Mouse (Mus musculus) left cerebral cortex, adult 8-10 months (tissue): ENCODE measurements around the gene C2cd2. TPM values are rescaled to one million over a fixed set of nuclear protein-coding genes. Genes with fewer than 3 reads are reported as not detected.
A peak's percentile ranks its signal among the peaks of the same experiment; 100 is the strongest.
"Not testable (repeated sequence)": the region's sequence is repeated elsewhere in the genome, so short reads cannot be mapped to it uniquely, and the experiment has no call there.

ENCODE experiments used
- DNase-seq, 2 experiments: peaks; one replicate each; pipeline ENCODE4 v3.0.0; 2022; ENCODE audit warnings: low spot score in 2 of 2
- total RNA-seq, 4 experiments: library from RNA; stranded (reverse); gene quantifications; 2 replicates each; pipeline ENCODE4 v1.2.4; 2022

The C2cd2 gene
- total RNA-seq, result 10 to 100 TPM; 15.5 to 17.0 (median 16.8) TPM

- DNase-seq, result peak; percentile 96 to 97
Measured at GRCm38 (mm10) chr16:97962151-97962948, at the start of gene C2cd2, which contains the start of gene Zbtb21. Gene C2cd2 (minus strand): TSS chr16:97962598. Gene Zbtb21 (minus strand): TSS chr16:97962622.

- not testable (repeated sequence) for DNase-seq
Measured at GRCm38 (mm10) chr16:97997383-97997731, 35.0 kb upstream of the C2cd2 start.

GRCm38 (mm10) chr16:97996616-97997382 is 34.4 kb upstream of the C2cd2 start, which contains the start of gene B230307C23Rik:
Gene B230307C23Rik (plus strand): TSS chr16:97997315.
- DNase-seq, result peak; percentile 69 to 87

- DNase-seq, result no peak
Measured at GRCm38 (mm10) chr16:97995849-97996615, 33.6 kb upstream of the C2cd2 start.

GRCm38 (mm10) chr16:97992477-97992876 is 30.1 kb upstream of the C2cd2 start:
- DNase-seq, result not testable (repeated sequence)

- DNase-seq, result no peak
Measured at GRCm38 (mm10) chr16:97991517-97991916, 29.1 kb upstream of the C2cd2 start.

GRCm38 (mm10) chr16:97984589-97984988 is 22.2 kb upstream of the C2cd2 start:
- DNase-seq, result no peak

- DNase-seq, result no peak
Measured at GRCm38 (mm10) chr16:97981362-97981761, 19.0 kb upstream of the C2cd2 start.

- no peak for DNase-seq
Measured at GRCm38 (mm10) chr16:97977722-97978121, 15.3 kb upstream of the C2cd2 start.

DNA sequence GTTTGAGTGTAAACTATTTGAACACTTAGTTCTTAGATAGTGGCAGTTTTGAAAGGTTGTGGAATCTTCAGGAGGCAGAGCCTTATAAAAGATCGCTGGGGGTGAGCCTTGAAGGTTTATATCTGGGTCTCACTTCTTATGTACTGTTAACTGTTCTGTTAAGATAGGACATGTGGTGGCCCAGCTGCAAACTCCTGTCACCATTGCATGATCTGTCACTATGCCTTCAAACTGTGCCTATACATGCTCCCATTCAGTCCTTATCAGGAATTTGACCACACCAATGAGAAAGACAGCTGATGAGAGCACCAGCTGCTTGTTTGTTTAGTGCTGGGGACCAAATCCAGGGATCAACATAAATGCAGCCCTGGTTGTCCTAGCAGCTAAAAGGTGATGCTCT is 14.9 kb upstream of the C2cd2 start:
- no peak for DNase-seq

DNA sequence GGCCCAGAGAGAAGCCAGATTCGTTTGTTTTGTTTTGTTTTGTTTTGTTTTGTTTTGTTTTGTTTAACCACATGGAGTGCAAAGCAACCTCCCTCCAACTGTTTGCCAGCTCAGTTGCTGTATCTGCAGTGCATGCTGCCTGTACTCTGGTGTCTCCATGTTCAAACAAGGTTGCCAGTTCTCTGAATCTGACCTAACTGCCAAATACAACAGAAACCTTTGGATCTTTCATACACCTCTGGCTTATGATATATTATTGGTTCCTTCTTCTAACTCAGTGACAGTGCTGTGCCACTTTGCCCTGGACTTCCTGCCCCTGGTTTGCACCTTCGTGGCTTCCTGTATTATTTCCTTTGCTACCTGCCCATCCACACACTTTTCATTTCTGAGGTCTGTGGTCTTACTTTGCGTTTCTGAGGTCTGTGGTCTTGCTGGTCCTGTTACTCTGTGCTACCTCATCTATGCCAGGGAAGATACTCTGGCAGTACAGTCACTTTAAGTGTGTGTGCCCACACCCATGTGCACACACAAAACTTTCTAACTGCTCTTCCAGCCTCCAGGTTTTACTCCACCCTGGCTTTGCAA is 1.6 kb upstream of the C2cd2 start:
- no peak for DNase-seq

GRCm38 (mm10) chr16:97961381-97962150 is 832 bp downstream of the C2cd2 start:
- peak; percentile 15 to 21 for DNase-seq

DNA sequence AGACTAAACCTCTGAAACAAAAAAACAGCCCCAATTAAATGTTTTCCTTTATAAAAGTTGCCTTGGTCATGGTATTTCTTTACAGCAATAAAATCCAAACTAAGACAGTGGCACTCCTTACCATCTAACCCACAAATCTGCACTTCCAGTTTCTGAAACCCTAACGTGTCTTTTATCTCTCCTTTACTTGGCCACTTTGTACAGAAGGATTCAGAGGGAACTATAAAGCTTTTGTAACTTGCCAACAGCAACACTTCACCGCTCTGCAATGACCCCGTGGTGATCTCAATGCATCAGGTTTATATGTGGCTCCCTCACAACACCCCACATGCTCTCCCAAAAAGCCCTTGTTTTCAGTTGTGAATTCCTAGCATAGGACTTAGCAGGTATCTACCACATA is 2.0 kb downstream of the C2cd2 start:
- DNase-seq, result no peak

- no peak for DNase-seq
Measured at GRCm38 (mm10) chr16:97958401-97958973, 3.9 kb downstream of the C2cd2 start.

- no peak for DNase-seq
Measured at GRCm38 (mm10) chr16:97957626-97958025, 4.8 kb downstream of the C2cd2 start.

DNA sequence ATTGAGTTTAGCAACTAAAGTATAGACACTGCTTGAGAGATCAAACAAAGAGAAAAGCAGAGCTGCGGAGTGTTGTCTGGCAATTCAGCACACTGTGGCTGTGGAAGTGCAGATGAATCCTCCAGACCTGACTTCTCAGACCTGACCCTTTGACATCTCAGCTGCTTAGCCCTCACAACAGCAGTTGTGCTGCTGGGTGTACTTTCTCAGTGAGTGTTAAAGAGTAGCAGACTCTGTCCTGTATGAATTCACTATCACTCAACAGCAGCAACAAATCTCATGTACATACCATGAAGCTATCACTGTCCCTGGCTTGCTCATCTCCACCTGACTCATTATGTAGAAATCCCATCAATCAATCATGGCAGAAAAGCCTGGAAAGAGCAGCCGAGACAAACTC is 6.4 kb downstream of the C2cd2 start:
- no peak for DNase-seq

DNA sequence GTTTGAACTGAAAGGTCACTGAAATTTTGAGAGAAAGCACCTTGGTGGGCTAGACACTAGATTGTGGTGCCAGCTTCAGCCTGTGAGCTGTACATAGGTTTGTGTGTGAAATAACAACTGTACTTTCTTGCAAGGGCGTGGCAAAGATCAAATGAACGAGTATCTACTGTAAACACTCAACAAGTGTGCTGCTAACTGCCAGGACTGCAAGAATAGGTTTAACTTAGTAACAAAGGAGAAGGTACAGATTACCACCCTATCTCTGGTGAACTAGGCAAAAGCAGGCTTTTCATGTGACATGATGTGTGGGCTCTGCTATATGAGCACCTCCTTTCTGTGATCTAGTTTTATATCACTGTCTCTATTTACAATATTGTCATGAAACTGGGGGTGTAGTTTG is 9.1 kb downstream of the C2cd2 start:
- no peak for DNase-seq

DNA sequence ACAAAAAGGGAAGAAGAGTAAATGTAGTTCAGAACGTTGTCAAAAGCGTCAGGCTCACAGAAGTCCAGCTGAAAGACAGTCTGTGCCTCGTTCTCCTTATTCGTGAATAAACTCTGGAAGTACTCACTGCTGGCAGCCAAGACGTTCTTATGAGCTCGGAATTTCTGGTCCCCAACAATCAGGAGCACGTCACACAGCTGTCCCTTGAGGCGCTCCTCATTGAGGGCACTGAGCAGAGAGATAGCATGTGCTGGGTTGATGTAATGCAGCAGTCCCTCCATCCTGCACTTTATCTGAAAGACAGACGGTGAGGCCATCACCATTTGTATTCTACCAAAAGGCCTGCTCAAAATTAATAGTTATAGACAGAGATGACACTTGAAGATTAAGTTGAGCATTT is 9.6 kb downstream of the C2cd2 start:
- no peak for DNase-seq

GRCm38 (mm10) chr16:97952371-97952770 is 10.0 kb downstream of the C2cd2 start:
- DNase-seq, result no peak

DNA sequence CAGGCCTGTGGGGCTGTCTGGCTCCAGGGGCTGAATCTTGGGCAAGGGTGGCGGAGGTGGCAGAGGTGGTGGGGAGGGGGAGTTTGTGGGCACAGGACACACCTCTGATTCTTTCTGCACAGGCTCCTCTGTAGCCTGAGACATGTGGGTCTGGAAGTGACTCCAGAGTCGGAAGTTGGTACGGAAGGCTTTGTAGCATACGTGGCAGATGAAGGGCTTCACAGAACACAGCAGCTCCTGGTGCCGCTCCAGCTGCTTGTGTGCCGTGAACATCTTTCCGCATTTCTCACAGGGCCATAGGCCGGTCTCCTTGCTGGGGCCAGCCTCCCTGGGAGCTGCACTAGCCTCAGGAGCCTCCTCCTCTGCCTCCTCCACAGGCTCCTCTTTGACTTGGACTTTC is 12.3 kb downstream of the C2cd2 start:
- DNase-seq, result no peak
